Mouse (Mus musculus): ENCODE measurements around the gene Amot. TPM values are rescaled to one million over a fixed set of nuclear protein-coding genes. Genes with fewer than 3 reads are reported as not detected.

Amot gene
- polyA plus RNA-seq, 1 experiment = 11.0 TPM

GRCm38 (mm10) chrX:145505457-145506201, 648 bp upstream of the Amot start:
- TF ChIP-seq CTCF (IDR thresholded peaks at IDR 0.05; ENCODE audit: insufficient read depth, low read length) = no peak
- DNase-seq = peak; percentile 50
- 17% methylated on average over 14 of the region's 14 CpGs for WGBS
- no peaks in the 10 kb centered on the region; the same call in 1 of the 2 replicates for H3K4me1 ChIP-seq (ENCODE audit: control insufficient read depth, insufficient read depth, low read length)
- H3K4me3 ChIP-seq (replicated peaks; ENCODE audit: extremely low read depth, low read depth, low read length) = peak overlapping the region; percentile 98

GRCm38 (mm10) chrX:145501666-145502355, 3.2 kb downstream of the Amot start:
- 77% methylated on average over 8 of the region's 8 CpGs for WGBS
- Histone ChIP-seq H3K4me3 (replicated peaks; ENCODE audit: extremely low read depth, low read depth, low read length) (no peak overlapping the region), H3K4me1 (ENCODE audit: control insufficient read depth, insufficient read depth, low read length) (no peaks in the 10 kb centered on the region; the same call in 1 of the 2 replicates)
- TF ChIP-seq POLR2A (IDR thresholded peaks at IDR 0.05; ENCODE audit: borderline replicate concordance, extremely low read depth, low read depth, low read length) (no peak), CTCF (IDR thresholded peaks at IDR 0.05; ENCODE audit: insufficient read depth, low read length) (no peak)
- DNase-seq = no peak

- TF ChIP-seq POLR2A (IDR thresholded peaks at IDR 0.05; ENCODE audit: borderline replicate concordance, extremely low read depth, low read depth, low read length) (no peak), CTCF (IDR thresholded peaks at IDR 0.05; ENCODE audit: insufficient read depth, low read length) (no peak)
- 59% methylated on average over 2 of the region's 2 CpGs for WGBS
- Histone ChIP-seq H3K4me3 (replicated peaks; ENCODE audit: extremely low read depth, low read depth, low read length) (no peak overlapping the region), H3K4me1 (ENCODE audit: control insufficient read depth, insufficient read depth, low read length) (no peaks in the 10 kb centered on the region; the same call in 1 of the 2 replicates)
- DNase-seq = no peak
These were observed 5.9 kb downstream of the Amot start for GRCm38 (mm10) chrX:145499101-145499500.

GRCm38 (mm10) chrX:145498691-145499090, 6.3 kb downstream of the Amot start:
- 76% methylated on average over 4 of the region's 4 CpGs for WGBS
- no peaks in the 10 kb centered on the region for H3K4me1 ChIP-seq (ENCODE audit: control insufficient read depth, insufficient read depth, low read length)
- DNase-seq = no peak
- no peak overlapping the region for H3K4me3 ChIP-seq (replicated peaks; ENCODE audit: extremely low read depth, low read depth, low read length)
- TF ChIP-seq POLR2A (IDR thresholded peaks at IDR 0.05; ENCODE audit: borderline replicate concordance, extremely low read depth, low read depth, low read length) = no peak
- no peak for TF ChIP-seq CTCF (IDR thresholded peaks at IDR 0.05; ENCODE audit: insufficient read depth, low read length)

GRCm38 (mm10) chrX:145497486-145497885, 7.5 kb downstream of the Amot start:
- Histone ChIP-seq H3K4me1 (ENCODE audit: control insufficient read depth, insufficient read depth, low read length) (no peaks in the 10 kb centered on the region), H3K4me3 (replicated peaks; ENCODE audit: extremely low read depth, low read depth, low read length) (no peak overlapping the region)
- TF ChIP-seq POLR2A (IDR thresholded peaks at IDR 0.05; ENCODE audit: borderline replicate concordance, extremely low read depth, low read depth, low read length) = no peak
- no peak for TF ChIP-seq CTCF (IDR thresholded peaks at IDR 0.05; ENCODE audit: insufficient read depth, low read length)
- WGBS = 78% methylated on average over 6 of the region's 6 CpGs
- peak; percentile 20 for DNase-seq

- 90% methylated on average over 4 of the region's 4 CpGs for WGBS
- no peak overlapping the region for H3K4me3 ChIP-seq (replicated peaks; ENCODE audit: extremely low read depth, low read depth, low read length)
- no peaks in the 10 kb centered on the region for H3K4me1 ChIP-seq (ENCODE audit: control insufficient read depth, insufficient read depth, low read length)
- TF ChIP-seq POLR2A (IDR thresholded peaks at IDR 0.05; ENCODE audit: borderline replicate concordance, extremely low read depth, low read depth, low read length) (no peak), CTCF (IDR thresholded peaks at IDR 0.05; ENCODE audit: insufficient read depth, low read length) (no peak)
- DNase-seq = no peak
These were observed 9.6 kb downstream of the Amot start for GRCm38 (mm10) chrX:145495381-145495780.

GRCm38 (mm10) chrX:145490821-145491220, 14.2 kb downstream of the Amot start:
- TF ChIP-seq POLR2A (IDR thresholded peaks at IDR 0.05; ENCODE audit: borderline replicate concordance, extremely low read depth, low read depth, low read length) = no peak
- no peak for TF ChIP-seq CTCF (IDR thresholded peaks at IDR 0.05; ENCODE audit: insufficient read depth, low read length)

GRCm38 (mm10) chrX:145490417-145490816, 14.6 kb downstream of the Amot start:
- 64% methylated on average over 3 of the region's 3 CpGs for WGBS
- Histone ChIP-seq H3K4me1 (ENCODE audit: control insufficient read depth, insufficient read depth, low read length) (no peaks in the 10 kb centered on the region), H3K4me3 (replicated peaks; ENCODE audit: extremely low read depth, low read depth, low read length) (no peak overlapping the region)
- no peak for DNase-seq
- TF ChIP-seq POLR2A (IDR thresholded peaks at IDR 0.05; ENCODE audit: borderline replicate concordance, extremely low read depth, low read depth, low read length) (no peak), CTCF (IDR thresholded peaks at IDR 0.05; ENCODE audit: insufficient read depth, low read length) (no peak)

More at GRCm38 (mm10) chrX:145490821-145491220, 14.2 kb downstream of the Amot start:
- WGBS = 62% methylated on average over 1 of the region's 1 CpGs
- no peaks in the 10 kb centered on the region for H3K4me1 ChIP-seq (ENCODE audit: control insufficient read depth, insufficient read depth, low read length)
- no peak overlapping the region for H3K4me3 ChIP-seq (replicated peaks; ENCODE audit: extremely low read depth, low read depth, low read length)
- DNase-seq = no peak

- 82% methylated on average over 5 of the region's 5 CpGs for WGBS
- TF ChIP-seq CTCF (IDR thresholded peaks at IDR 0.05; ENCODE audit: insufficient read depth, low read length) (no peak), POLR2A (IDR thresholded peaks at IDR 0.05; ENCODE audit: borderline replicate concordance, extremely low read depth, low read depth, low read length) (no peak)
- H3K4me1 ChIP-seq (ENCODE audit: control insufficient read depth, insufficient read depth, low read length) = no peaks in the 10 kb centered on the region
- DNase-seq = no peak
- H3K4me3 ChIP-seq (replicated peaks; ENCODE audit: extremely low read depth, low read depth, low read length) = no peak overlapping the region
These were observed 15.0 kb downstream of the Amot start for GRCm38 (mm10) chrX:145489950-145490349.

- DNase-seq = no peak
- Histone ChIP-seq H3K4me3 (replicated peaks; ENCODE audit: extremely low read depth, low read depth, low read length) (no peak overlapping the region), H3K4me1 (ENCODE audit: control insufficient read depth, insufficient read depth, low read length) (no peaks in the 10 kb centered on the region; the same call in 1 of the 2 replicates)
- 54% methylated on average over 4 of the region's 4 CpGs for WGBS
- no peak for TF ChIP-seq POLR2A (IDR thresholded peaks at IDR 0.05; ENCODE audit: borderline replicate concordance, extremely low read depth, low read depth, low read length)
- TF ChIP-seq CTCF (IDR thresholded peaks at IDR 0.05; ENCODE audit: insufficient read depth, low read length) = no peak
These were observed 19.5 kb downstream of the Amot start for GRCm38 (mm10) chrX:145485495-145485894.

All from lung, adult 2 months (tissue).